Mouse (Mus musculus): Measurements from ENCODE around the gene Gm1113. TPM values are rescaled to one million over a fixed set of nuclear protein-coding genes. Genes with fewer than 3 reads are reported as not detected.

The Gm1113 gene
- total and polyA plus RNA-seq, 3 experiments = not detected

DNA sequence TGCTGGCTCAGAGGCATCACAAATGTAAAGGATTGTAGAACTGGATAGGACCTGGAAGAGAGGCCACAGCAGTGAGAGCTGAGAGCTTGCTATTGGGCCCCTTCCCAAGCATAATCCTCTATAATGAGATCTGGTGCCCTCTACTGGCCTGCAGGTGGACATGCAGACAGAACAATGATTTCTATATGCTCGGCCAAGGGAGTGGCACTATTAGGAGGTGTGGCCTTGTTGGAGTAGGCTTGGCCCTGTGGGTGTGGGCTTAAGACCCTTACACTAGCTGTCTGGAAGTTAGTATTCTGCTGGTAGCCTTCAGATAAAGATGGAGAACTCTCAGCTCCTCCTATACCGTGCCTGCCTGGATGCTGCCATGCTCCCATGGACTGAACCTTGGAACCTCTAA is 17.0 kb upstream of the Gm1113 start:
- Histone ChIP-seq H3K9me3 (replicated peaks) (no peaks in the 10 kb centered on the region), H3K4me1 (ENCODE audit: insufficient read depth, low read depth, low read length) (peaks cover 3% of the 10 kb centered on the region; the same call in 1 of the 2 replicates), H3K27me3 (ENCODE audit: insufficient read depth, low read length) (peaks cover 6% of the 10 kb centered on the region; the same call in 1 of the 2 replicates), H3K4me3 (ENCODE audit: low read depth, low read length) (no peak overlapping the region), H3K36me3 (replicated peaks) (no peaks in the 10 kb centered on the region)
- TF ChIP-seq POLR2AphosphoS5 (IDR thresholded peaks at IDR 0.05; ENCODE audit: insufficient replicate concordance, low read depth, low read length) = no peak
- peak; percentile 62 for TF ChIP-seq CTCF (IDR thresholded peaks at IDR 0.05; ENCODE audit: low read depth, low read length)
- no peak for TF ChIP-seq GATA1 (IDR thresholded peaks at IDR 0.05; ENCODE audit: borderline replicate concordance, low read length)
- no peak for TF ChIP-seq TAL1 (conservative IDR thresholded peaks at IDR 0.05; ENCODE audit: low read depth, low read length)
- TF ChIP-seq GATA2 (IDR thresholded peaks at IDR 0.05; ENCODE audit: borderline replicate concordance, low read depth, low read length) = no peak
- ATAC-seq (ENCODE audit: extremely low read depth, insufficient number of reproducible peaks, low FRiP score, poor library complexity, severe bottlenecking) (peak; percentile 63), DNase-seq (ENCODE audit: low spot score) (peak; percentile 4)

DNA sequence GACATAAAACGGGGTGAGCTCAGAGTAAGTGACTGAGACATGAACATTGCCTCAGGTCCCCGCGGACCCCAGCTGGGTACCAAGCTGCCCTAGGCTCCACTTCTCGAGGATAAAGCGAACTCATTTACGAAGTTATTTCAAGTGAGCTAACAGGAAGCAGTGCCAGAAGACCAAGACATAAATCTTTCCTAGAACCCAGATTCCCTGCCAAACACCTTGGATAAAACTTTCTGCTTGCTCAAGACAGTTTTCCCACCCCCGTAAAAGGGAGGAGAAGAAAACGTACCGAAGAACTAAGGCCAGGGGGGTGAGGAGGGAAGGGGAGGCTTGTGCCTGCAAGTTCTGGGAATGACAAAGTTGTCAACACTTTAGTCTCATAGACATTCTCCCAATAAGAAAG is 15.2 kb upstream of the Gm1113 start:
- Histone ChIP-seq H3K27me3 (ENCODE audit: insufficient read depth, low read length) (peaks cover 2% of the 10 kb centered on the region; the same call in 1 of the 2 replicates), H3K4me1 (ENCODE audit: insufficient read depth, low read depth, low read length) (peaks cover 3% of the 10 kb centered on the region; the same call in 1 of the 2 replicates), H3K4me3 (ENCODE audit: low read depth, low read length) (no peak overlapping the region), H3K36me3 (replicated peaks) (no peaks in the 10 kb centered on the region), H3K9me3 (replicated peaks) (no peaks in the 10 kb centered on the region)
- DNase-seq (ENCODE audit: low spot score) (no peak), ATAC-seq (ENCODE audit: extremely low read depth, insufficient number of reproducible peaks, low FRiP score, poor library complexity, severe bottlenecking) (no peak)
- TF ChIP-seq POLR2AphosphoS5 (IDR thresholded peaks at IDR 0.05; ENCODE audit: insufficient replicate concordance, low read depth, low read length) = no peak
- no peak for TF ChIP-seq GATA1 (IDR thresholded peaks at IDR 0.05; ENCODE audit: borderline replicate concordance, low read length)
- no peak for TF ChIP-seq TAL1 (conservative IDR thresholded peaks at IDR 0.05; ENCODE audit: low read depth, low read length)
- TF ChIP-seq GATA2 (IDR thresholded peaks at IDR 0.05; ENCODE audit: borderline replicate concordance, low read depth, low read length) = no peak
- no peak for TF ChIP-seq CTCF (IDR thresholded peaks at IDR 0.05; ENCODE audit: low read depth, low read length)

DNA sequence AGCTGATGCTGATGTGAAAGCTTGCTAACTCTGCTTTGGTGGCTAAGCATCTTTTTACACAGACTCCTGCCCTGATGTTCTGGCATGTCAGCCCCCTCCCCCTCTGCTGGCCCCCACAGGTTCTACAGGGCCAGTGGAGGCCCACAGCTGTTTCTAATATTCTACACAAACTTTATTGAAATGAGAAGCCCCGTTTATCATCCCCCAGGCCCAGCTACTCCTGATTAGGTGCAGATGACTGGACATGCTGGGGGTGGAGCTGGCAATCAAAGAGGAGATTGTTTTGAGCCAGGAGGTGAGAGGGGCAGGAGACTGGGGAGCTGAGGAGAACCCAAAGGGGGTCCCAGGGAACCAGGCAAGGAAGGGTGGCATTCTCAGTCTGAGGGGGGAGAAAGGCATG is 11.7 kb upstream of the Gm1113 start:
- DNase-seq (ENCODE audit: low spot score) (no peak), ATAC-seq (ENCODE audit: extremely low read depth, insufficient number of reproducible peaks, low FRiP score, poor library complexity, severe bottlenecking) (no peak)
- TF ChIP-seq TAL1 (conservative IDR thresholded peaks at IDR 0.05; ENCODE audit: low read depth, low read length) (no peak), GATA1 (IDR thresholded peaks at IDR 0.05; ENCODE audit: borderline replicate concordance, low read length) (no peak), CTCF (IDR thresholded peaks at IDR 0.05; ENCODE audit: low read depth, low read length) (no peak), POLR2AphosphoS5 (IDR thresholded peaks at IDR 0.05; ENCODE audit: insufficient replicate concordance, low read depth, low read length) (no peak), GATA2 (IDR thresholded peaks at IDR 0.05; ENCODE audit: borderline replicate concordance, low read depth, low read length) (no peak)
- H3K4me1 ChIP-seq (ENCODE audit: insufficient read depth, low read depth, low read length) = no peaks in the 10 kb centered on the region
- H3K9me3 ChIP-seq (replicated peaks) = no peaks in the 10 kb centered on the region
- H3K4me3 ChIP-seq (ENCODE audit: low read depth, low read length) = no peak overlapping the region
- no peaks in the 10 kb centered on the region for H3K36me3 ChIP-seq (replicated peaks)
- H3K27me3 ChIP-seq (ENCODE audit: insufficient read depth, low read length) = peaks cover 2% of the 10 kb centered on the region; the same call in 1 of the 2 replicates

DNA sequence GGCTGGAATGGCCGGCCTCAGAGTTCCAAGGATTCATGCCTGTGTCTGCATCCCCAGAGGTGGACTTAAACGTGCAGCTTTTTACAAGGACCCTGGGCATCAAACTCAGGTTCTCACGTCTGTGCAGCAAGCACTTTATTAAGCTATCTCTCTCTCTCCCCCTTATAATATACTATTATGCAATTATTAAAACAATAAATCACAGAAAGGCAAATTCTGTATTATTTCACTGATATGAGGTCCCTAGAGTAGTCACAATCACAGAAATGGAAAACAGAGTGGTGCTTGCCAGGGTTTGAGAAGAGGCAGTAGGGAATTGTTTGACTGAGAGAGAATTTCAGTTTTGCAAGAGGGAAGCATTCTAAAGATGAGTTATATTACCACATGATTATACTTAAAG is 11.1 kb upstream of the Gm1113 start:
- H3K36me3 ChIP-seq (replicated peaks) = no peaks in the 10 kb centered on the region
- no peak for DNase-seq (ENCODE audit: low spot score)
- H3K27me3 ChIP-seq (ENCODE audit: insufficient read depth, low read length) = peaks cover under 1% of the 10 kb centered on the region; the same call in 1 of the 2 replicates
- ATAC-seq (ENCODE audit: extremely low read depth, insufficient number of reproducible peaks, low FRiP score, poor library complexity, severe bottlenecking) = no peak
- H3K4me1 ChIP-seq (ENCODE audit: insufficient read depth, low read depth, low read length) = no peaks in the 10 kb centered on the region
- TF ChIP-seq GATA2 (IDR thresholded peaks at IDR 0.05; ENCODE audit: borderline replicate concordance, low read depth, low read length) (no peak), TAL1 (conservative IDR thresholded peaks at IDR 0.05; ENCODE audit: low read depth, low read length) (no peak), CTCF (IDR thresholded peaks at IDR 0.05; ENCODE audit: low read depth, low read length) (no peak), GATA1 (IDR thresholded peaks at IDR 0.05; ENCODE audit: borderline replicate concordance, low read length) (no peak), POLR2AphosphoS5 (IDR thresholded peaks at IDR 0.05; ENCODE audit: insufficient replicate concordance, low read depth, low read length) (no peak)
- no peak overlapping the region for H3K4me3 ChIP-seq (ENCODE audit: low read depth, low read length)
- H3K9me3 ChIP-seq (replicated peaks) = no peaks in the 10 kb centered on the region

DNA sequence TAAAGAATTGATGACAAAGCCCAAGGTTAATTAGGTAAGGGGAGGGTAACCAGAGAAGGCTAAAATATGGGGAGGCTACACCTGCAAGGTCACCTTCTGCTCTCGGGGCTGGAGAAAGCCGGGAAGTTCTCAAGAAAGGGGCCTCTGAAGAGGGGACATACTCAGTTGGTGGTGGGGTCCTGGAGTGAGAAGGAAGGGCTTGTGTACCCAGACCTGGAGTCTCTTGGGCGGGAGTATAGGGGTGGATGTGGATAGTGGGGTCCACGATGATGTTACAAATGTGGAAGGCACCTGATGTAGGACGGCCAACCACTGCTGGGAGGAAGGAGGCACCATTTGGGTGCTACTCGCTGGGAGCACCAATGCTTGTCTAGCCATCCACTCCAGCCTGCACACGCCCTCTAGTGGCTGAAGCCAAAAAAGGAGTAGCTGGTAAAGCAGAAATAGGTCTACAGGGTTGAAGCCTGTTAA is 5.9 kb upstream of the Gm1113 start:
- H3K9me3 ChIP-seq (replicated peaks) = no peaks in the 10 kb centered on the region
- ATAC-seq (ENCODE audit: extremely low read depth, insufficient number of reproducible peaks, low FRiP score, poor library complexity, severe bottlenecking) (no peak), DNase-seq (ENCODE audit: low spot score) (no peak)
- H3K27me3 ChIP-seq (ENCODE audit: insufficient read depth, low read length) = 0 out of 2 replicates have a peak, but pooled peaks cover 6% of the 10 kb centered on the region
- H3K36me3 ChIP-seq (replicated peaks) = no peaks in the 10 kb centered on the region
- no peak overlapping the region for H3K4me3 ChIP-seq (ENCODE audit: low read depth, low read length)
- TF ChIP-seq TAL1 (conservative IDR thresholded peaks at IDR 0.05; ENCODE audit: low read depth, low read length) (no peak), CTCF (IDR thresholded peaks at IDR 0.05; ENCODE audit: low read depth, low read length) (no peak), GATA2 (IDR thresholded peaks at IDR 0.05; ENCODE audit: borderline replicate concordance, low read depth, low read length) (no peak)
- no peaks in the 10 kb centered on the region for H3K4me1 ChIP-seq (ENCODE audit: insufficient read depth, low read depth, low read length)

DNA sequence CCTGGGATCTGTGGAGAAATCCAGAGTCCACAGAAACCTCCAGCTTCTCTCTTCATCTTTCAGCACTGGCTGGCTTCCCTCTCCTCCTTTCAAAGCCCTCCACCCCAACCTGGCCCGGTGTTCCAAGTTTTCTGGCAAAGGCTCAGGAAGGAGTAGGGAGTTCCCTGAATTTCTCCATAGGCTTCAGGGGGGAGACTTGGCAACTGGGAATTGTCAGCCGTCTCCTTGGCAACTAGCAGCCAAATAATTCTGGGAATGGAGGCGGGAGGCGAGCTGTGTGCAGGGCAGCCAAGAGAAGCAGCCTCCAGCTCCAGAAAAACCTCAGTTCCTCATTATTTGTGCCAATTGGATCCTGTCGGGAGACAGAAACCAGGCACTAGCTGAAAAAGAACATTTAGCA is 5.5 kb upstream of the Gm1113 start:
- DNase-seq (ENCODE audit: low spot score) (no peak), ATAC-seq (ENCODE audit: extremely low read depth, insufficient number of reproducible peaks, low FRiP score, poor library complexity, severe bottlenecking) (no peak)
- no peaks in the 10 kb centered on the region for H3K4me1 ChIP-seq (ENCODE audit: insufficient read depth, low read depth, low read length)
- no peak overlapping the region for H3K4me3 ChIP-seq (ENCODE audit: low read depth, low read length)
- no peaks in the 10 kb centered on the region for H3K9me3 ChIP-seq (replicated peaks)
- no peaks in the 10 kb centered on the region for H3K36me3 ChIP-seq (replicated peaks)
- TF ChIP-seq TAL1 (conservative IDR thresholded peaks at IDR 0.05; ENCODE audit: low read depth, low read length) (no peak), POLR2AphosphoS5 (IDR thresholded peaks at IDR 0.05; ENCODE audit: insufficient replicate concordance, low read depth, low read length) (no peak), CTCF (IDR thresholded peaks at IDR 0.05; ENCODE audit: low read depth, low read length) (no peak), GATA2 (IDR thresholded peaks at IDR 0.05; ENCODE audit: borderline replicate concordance, low read depth, low read length) (no peak), GATA1 (IDR thresholded peaks at IDR 0.05; ENCODE audit: borderline replicate concordance, low read length) (no peak)
- 0 out of 2 replicates have a peak, but pooled peaks cover 6% of the 10 kb centered on the region for H3K27me3 ChIP-seq (ENCODE audit: insufficient read depth, low read length)
